Mouse (Mus musculus) forebrain, embryonic 11.5 days (tissue): ENCODE data around the gene Slc12a9. TPM values are rescaled to one million over a fixed set of nuclear protein-coding genes. Genes with fewer than 3 reads are reported as not detected.

ENCODE experiments used
- ATAC-seq: fragments of 200-750 bp; cut with Nextera tagmentation; replicated peaks from 2 replicates; pipeline ENCODE4 v1.8.0; 2017; ENCODE audit warnings: moderate TSS enrichment; ENCODE audit not compliant: low FRiP score
- DNase-seq: peaks from one replicate; pipeline ENCODE4 v3.0.0-alpha.2; 2017; ENCODE audit warnings: low spot score
- H3K27ac ChIP-seq: fragments of 300-500 bp; sonication (generic); 2 replicates; pipeline ENCODE4 v1.5.1; 2014; ENCODE audit warnings: low read depth, low read length
- H3K27me3 ChIP-seq: fragments of 300-500 bp; sonication (generic); 2 replicates; pipeline ENCODE4 v1.6.1; 2014; ENCODE audit warnings: mild to moderate bottlenecking, low read length, mixed read lengths; ENCODE audit not compliant: control insufficient read depth, insufficient read depth
- H3K36me3 ChIP-seq: fragments of 300-500 bp; sonication (generic); 2 replicates; pipeline ENCODE4 v1.6.1; 2014; ENCODE audit warnings: mild to moderate bottlenecking, low read length, moderate library complexity, mixed read lengths; ENCODE audit not compliant: control insufficient read depth, insufficient read depth
- H3K4me1 ChIP-seq: fragments of 300-500 bp; sonication (generic); replicated peaks from 2 replicates; pipeline ENCODE4 v1.6.1; 2014; ENCODE audit warnings: low read length, mixed read lengths; ENCODE audit not compliant: control insufficient read depth, insufficient read depth
- H3K4me2 ChIP-seq: fragments of 300-500 bp; sonication (generic); 2 replicates; pipeline ENCODE4 v1.6.1; 2014; ENCODE audit warnings: low read depth, mild to moderate bottlenecking, low read length, moderate library complexity, mixed read lengths; ENCODE audit not compliant: severe bottlenecking
- H3K4me3 ChIP-seq: fragments of 300-500 bp; sonication (generic); 2 replicates; pipeline ENCODE4 v1.5.1; 2014; ENCODE audit warnings: low read depth, low read length
- H3K9ac ChIP-seq: fragments of 300-500 bp; sonication (generic); 2 replicates; pipeline ENCODE4 v1.6.1; 2014; ENCODE audit warnings: low read length
- H3K9me3 ChIP-seq: fragments of 300-500 bp; sonication (generic); 2 replicates; pipeline ENCODE4 v1.6.1; 2016; ENCODE audit warnings: low read length, mixed read lengths; ENCODE audit not compliant: control insufficient read depth
- WGBS: fragments of 180-500 bp; shearing (Covaris S2); extraction: QIAGEN DNeasy Blood & Tissue Kit; methylation state at CpG from one replicate; pipeline ENCODE4 v1.1.7; 2014; 5-methylcytosine and 5-hydroxymethylcytosine counted together
- polyA plus RNA-seq: library from polyadenylated mRNA; unstranded; fragments of >200 nt; fragmentation: Nextera tagmentation; extraction: Ambion mirVana; gene quantifications from 2 replicates; pipeline ENCODE4 v1.2.1, GENCODE M21; 2014

Gene Slc12a9
- polyA plus RNA-seq, 1 experiment from 2014 or later, result 10.5 TPM

- H3K36me3 ChIP-seq, result peaks cover 4% of the 10 kb centered on the region; the same call in 1 of the 2 replicates
- no peak overlapping the region for H3K4me2 ChIP-seq
- no peaks in the 10 kb centered on the region for H3K9me3 ChIP-seq
- H3K4me3 ChIP-seq, result no peak overlapping the region
- no peak for ATAC-seq
- no peak for DNase-seq
- H3K27me3 ChIP-seq, result peaks cover 37% of the 10 kb centered on the region
- no peak overlapping the region for H3K27ac ChIP-seq
- H3K4me1 ChIP-seq, result peaks cover 19% of the 10 kb centered on the region
- no peak overlapping the region for H3K9ac ChIP-seq
- 72% methylated on average over 15 of the region's 15 CpGs for WGBS
Measured at GRCm38 (mm10) chr5:137291381-137291926, 41.9 kb downstream of the Slc12a9 start.

GRCm38 (mm10) chr5:137290677-137291076 is 42.7 kb downstream of the Slc12a9 start:
- Histone ChIP-seq H3K4me1 (peaks cover 19% of the 10 kb centered on the region), H3K27ac (0 out of 2 replicates have a peak overlapping the region, but pooled peaks have one; percentile 31), H3K9me3 (no peaks in the 10 kb centered on the region), H3K27me3 (peaks cover 37% of the 10 kb centered on the region), H3K9ac (no peak overlapping the region), H3K36me3 (no peaks in the 10 kb centered on the region; the same call in 1 of the 2 replicates), H3K4me2 (peak overlapping the region; percentile 11; the same call in 1 of the 2 replicates), H3K4me3 (no peak overlapping the region)
- 19% methylated on average over 15 of the region's 15 CpGs for WGBS
- DNase-seq (peak; percentile 83), ATAC-seq (no peak)

DNA sequence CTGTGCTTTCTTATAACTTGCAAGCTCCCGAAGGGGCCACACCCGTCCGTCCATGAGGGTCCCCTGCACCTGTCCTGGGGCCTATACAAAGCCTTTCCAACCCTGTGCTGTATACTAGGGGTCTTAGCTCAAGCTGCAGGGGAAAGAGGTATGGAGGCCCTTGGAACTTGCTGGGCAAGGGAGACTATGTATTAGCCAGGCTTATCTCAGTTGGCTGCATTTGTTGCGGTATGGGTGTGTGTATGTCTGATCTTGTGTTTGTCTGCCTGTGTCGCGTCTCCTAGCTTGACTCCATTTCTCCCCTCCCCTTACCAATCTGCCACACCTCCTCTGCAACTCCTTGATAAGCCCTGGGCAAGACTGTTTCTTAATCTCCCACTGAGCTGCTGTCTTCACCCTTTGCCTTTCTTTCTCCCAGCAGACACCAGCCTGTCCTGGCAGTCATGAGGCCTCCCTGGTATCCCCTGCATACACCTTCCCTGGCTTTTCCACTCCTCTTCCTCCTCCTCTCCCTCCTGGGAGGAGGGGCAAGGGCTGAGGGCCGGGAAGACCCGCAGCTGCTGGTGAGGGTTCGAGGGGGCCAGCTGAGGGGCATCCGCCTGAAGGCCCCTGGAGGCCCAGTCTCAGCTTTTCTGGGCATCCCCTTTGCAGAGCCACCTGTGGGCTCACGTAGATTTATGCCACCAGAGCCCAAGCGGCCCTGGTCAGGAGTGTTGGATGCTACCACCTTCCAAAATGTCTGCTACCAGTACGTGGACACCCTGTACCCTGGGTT is 43.6 kb downstream of the Slc12a9 start:
- Histone ChIP-seq H3K4me3 (0 out of 2 replicates have a peak overlapping the region, but pooled peaks have one; percentile 4), H3K27me3 (peaks cover 37% of the 10 kb centered on the region), H3K4me1 (peaks cover 15% of the 10 kb centered on the region), H3K9me3 (no peaks in the 10 kb centered on the region), H3K9ac (no peak overlapping the region), H3K4me2 (no peak overlapping the region; the same call in 1 of the 2 replicates), H3K27ac (no peak overlapping the region), H3K36me3 (no peaks in the 10 kb centered on the region; the same call in 1 of the 2 replicates)
- no peak for ATAC-seq
- no peak for DNase-seq
- WGBS, result 49% methylated on average over 13 of the region's 13 CpGs

DNA sequence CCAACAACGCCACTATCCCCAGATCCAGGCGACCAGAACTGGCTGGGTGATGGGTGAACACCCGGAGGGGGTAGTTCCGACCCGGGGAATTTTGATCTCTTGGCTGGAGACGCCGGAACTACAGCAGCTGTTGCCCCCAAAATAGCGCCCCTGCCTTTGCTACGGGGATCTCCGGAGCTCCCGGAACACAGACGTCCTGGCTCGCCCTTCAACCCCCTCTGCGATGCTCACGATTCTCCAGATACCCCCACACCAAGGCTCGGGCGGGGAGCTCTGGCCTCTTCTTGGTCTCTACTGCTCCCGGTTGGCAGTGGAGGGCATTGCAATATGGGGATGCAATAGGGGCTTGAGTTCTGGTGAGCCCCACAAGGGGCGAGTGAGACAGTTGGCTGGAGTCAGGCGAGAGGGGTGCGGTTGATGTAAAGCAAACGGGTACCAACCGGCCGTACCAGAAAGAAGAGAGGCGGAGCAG is 44.4 kb downstream of the Slc12a9 start:
- Histone ChIP-seq H3K9ac (no peak overlapping the region), H3K4me2 (peak overlapping the region; percentile 88), H3K9me3 (no peaks in the 10 kb centered on the region), H3K27me3 (peaks cover 37% of the 10 kb centered on the region), H3K36me3 (no peaks in the 10 kb centered on the region), H3K27ac (no peak overlapping the region), H3K4me1 (peaks cover 13% of the 10 kb centered on the region), H3K4me3 (peak overlapping the region; percentile 41)
- DNase-seq, result peak; percentile 81
- no peak for ATAC-seq
- WGBS, result 1% methylated on average over 25 of the region's 25 CpGs

DNA sequence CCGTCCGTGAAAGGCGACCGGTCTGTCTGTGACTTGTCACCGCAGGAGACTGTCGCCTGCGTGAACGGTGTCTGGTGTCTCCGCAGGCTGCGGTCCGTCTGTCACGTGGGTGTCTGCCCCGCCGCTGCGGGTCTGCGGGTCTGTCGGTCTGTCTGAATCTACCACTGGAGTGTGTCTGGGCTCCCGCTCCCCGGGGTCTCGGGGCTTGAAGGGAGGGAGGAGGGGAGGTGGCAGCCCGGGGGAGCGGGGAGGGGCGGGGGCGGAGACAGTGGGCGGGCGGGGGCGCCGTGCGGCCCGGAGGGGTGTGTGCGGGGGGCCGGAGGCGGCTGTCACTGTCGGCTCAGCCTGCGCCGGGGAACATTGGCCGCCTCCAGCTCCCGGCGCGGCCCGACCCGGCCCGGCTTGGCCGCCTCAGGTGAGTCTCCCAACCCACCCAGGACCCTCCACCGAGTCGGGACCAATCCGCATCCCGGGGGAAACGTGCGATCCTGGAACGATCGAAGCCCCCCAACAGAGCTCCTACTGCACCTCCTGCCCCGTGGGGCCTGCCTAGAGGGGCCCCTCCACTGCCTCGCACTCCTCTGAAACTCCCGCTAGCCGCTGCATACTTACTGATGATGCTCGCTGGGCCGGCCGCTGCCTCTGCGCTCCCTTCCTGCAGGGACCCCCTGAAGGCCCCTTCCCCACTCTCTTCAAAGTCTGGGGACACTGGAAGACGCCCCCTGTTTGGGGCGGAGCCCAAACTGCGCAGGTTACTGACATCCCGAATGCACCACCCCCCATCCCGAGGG is 45.2 kb downstream of the Slc12a9 start:
- DNase-seq (peak; percentile 73), ATAC-seq (no peak)
- Histone ChIP-seq H3K36me3 (no peaks in the 10 kb centered on the region), H3K9ac (peak overlapping the region; percentile 55), H3K4me1 (peaks cover 13% of the 10 kb centered on the region), H3K4me3 (peak overlapping the region; percentile 41), H3K27ac (no peak overlapping the region), H3K27me3 (peaks cover 37% of the 10 kb centered on the region), H3K9me3 (no peaks in the 10 kb centered on the region), H3K4me2 (peak overlapping the region; percentile 88)
- 1% methylated on average over 58 of the region's 65 CpGs for WGBS

DNA sequence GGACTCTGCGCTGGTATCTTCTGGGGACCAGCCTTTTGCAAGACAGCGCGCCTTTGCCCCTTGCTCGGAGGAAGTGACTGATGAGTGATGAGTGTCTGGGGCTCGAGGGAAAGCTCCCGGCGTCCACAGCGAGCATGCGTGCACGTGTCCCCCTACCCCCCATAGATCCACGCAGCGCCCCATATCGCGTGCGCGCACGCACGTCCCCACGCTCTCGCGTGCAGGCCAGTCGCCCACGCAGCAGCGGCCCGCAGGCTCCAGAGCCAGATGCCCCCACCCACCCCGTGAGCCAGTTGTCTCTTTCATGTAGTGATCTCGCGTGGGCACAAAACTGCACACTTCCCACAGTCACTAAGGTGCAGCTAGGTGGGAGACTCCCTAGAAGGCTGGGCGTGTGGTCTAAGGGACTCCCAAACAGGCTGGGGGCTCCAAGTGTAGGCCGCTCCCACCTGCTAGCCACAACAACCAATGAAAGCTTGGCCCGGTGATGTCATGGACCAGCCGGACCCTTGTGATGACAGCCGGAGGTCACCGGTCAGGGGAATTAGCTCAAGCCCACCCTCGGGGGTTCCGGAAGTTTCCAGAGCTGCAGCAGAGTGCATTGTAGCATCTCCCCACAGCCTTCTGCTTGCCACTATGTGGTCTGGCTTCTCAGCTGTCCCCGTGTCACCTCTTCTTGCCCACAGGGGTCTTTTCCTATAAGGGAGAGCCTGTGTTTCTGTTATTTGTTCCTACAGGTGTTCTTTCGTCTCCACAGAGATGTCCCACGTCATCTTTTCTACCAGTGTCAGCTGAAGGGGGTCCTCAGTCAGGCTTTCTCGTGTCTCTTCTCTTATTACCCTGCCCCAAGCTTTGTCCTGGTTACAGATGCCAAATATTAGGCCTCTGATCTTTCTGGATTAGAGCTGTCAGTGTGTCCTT is 46.1 kb downstream of the Slc12a9 start, which contains the start of gene Ache:
Gene Ache, plus strand, starts transcription at position 488 of the 921 bp plus-strand sequence.
- Histone ChIP-seq H3K4me3 (peak within 1 kb of the TSS; percentile 41), H3K4me2 (peak within 1 kb of the TSS; percentile 88), H3K9ac (peak within 1 kb of the TSS; percentile 55), H3K27ac (no peak within 1 kb of the TSS), H3K9me3 (no peaks in the 10 kb centered on the region), H3K27me3 (peaks cover 37% of the 10 kb centered on the region), H3K36me3 (no peaks in the 10 kb centered on the region), H3K4me1 (peaks cover 13% of the 10 kb centered on the region)
- under 1% methylated on average over 40 of the region's 40 CpGs for WGBS
- peak; percentile 49 for ATAC-seq
- peak; percentile 75 for DNase-seq

GRCm38 (mm10) chr5:137286655-137287031 is 46.8 kb downstream of the Slc12a9 start:
- Histone ChIP-seq H3K4me1 (peaks cover 13% of the 10 kb centered on the region), H3K9ac (peak overlapping the region; percentile 52; the same call in 1 of the 2 replicates), H3K4me2 (peak overlapping the region; percentile 88), H3K27me3 (peaks cover 35% of the 10 kb centered on the region), H3K27ac (no peak overlapping the region), H3K9me3 (no peaks in the 10 kb centered on the region), H3K36me3 (no peaks in the 10 kb centered on the region), H3K4me3 (peak overlapping the region; percentile 41)
- ATAC-seq (peak; percentile 65), DNase-seq (peak; percentile 94)
- under 1% methylated on average over 16 of the region's 16 CpGs for WGBS
